Mouse (Mus musculus) gastrocnemius, postnatal 4 days (tissue): ENCODE measurements around the gene Vwa7. TPM values are rescaled to one million over a fixed set of nuclear protein-coding genes. Genes with fewer than 3 reads are reported as not detected.
"Not testable (repeated sequence)": the region's sequence is repeated elsewhere in the genome, so short reads cannot be mapped to it uniquely, and the experiment has no call there.

Source experiments
- DNase-seq, 2 experiments: peaks; one replicate each; pipeline ENCODE4 v3.0.0; 2021 to 2022; ENCODE audit warnings: low spot score in 2 of 2, mixed read lengths in 2 of 2
- long read RNA-seq, 2 experiments: library from polyadenylated mRNA; stranded (forward); transcript quantifications; one replicate each; pipeline ENCODE4 v2.0.0; 2021
- total RNA-seq, 2 experiments: library from RNA; stranded (reverse); gene quantifications; 2 replicates each; pipeline ENCODE4 v1.2.3; 2021

The Vwa7 gene
- 1 to 10 TPM in 1 of 2 experiments, under 1 TPM in 1; 0.96 to 1.2 TPM for total RNA-seq
- long read RNA-seq, experiment 1, partial matches to known transcripts, result 0 of 1 reads
- long read RNA-seq, experiment 1, other reads (novel, unspliced or antisense), result 1 of 1 reads
- long read RNA-seq, experiment 2, partial matches to known transcripts, result 1 of 2 reads
- long read RNA-seq, experiment 2, other reads (novel, unspliced or antisense), result 1 of 2 reads

DNA sequence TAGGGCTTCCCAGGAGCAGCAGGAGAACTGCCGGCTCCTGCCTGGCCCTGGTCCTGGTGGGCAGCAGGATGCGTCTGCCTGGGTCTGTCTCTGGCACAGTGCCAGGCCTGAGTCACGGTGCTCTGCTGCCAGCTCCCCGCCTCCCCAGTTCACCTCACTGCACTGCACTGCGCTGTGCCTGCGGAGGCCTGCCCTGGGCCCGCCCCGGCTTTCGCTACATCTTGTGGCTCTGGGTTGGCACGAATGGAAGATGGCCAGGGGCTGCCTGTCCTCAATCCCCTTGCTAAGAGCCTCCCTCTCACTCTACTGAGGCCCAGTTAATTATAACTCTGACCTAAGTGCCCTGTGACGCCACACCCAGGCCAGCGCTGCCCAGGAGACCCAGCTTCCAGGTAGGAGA is at the start of gene Vwa7:
Gene Vwa7 (plus strand): TSS at position 204 of the 400 bp plus-strand sequence.
- DNase-seq, result no peak

DNA sequence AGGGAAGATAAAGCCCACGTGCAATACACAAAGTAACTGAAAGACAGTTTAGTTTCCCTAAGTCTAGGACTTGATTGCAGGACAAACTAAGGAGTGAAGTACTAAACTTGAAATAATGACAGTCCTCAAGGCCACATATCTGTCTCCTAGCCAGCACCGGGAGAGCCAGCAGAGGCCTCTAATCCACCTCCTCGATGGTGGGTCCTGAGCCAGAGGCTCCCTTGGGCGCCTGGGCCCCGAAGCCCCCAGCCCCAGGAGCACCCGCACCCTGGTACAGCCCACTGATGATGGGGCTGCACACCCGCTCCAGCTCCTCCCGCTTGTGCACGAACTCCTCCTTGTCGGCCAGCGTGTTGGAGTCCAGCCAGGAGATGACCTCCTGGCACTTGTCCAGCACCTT is 46.6 kb upstream of the Vwa7 start, which contains the start of gene Gm20481:
Gene Gm20481 (plus strand): TSS at position 91 of the 400 bp plus-strand sequence.
- not testable (repeated sequence) for DNase-seq

DNA sequence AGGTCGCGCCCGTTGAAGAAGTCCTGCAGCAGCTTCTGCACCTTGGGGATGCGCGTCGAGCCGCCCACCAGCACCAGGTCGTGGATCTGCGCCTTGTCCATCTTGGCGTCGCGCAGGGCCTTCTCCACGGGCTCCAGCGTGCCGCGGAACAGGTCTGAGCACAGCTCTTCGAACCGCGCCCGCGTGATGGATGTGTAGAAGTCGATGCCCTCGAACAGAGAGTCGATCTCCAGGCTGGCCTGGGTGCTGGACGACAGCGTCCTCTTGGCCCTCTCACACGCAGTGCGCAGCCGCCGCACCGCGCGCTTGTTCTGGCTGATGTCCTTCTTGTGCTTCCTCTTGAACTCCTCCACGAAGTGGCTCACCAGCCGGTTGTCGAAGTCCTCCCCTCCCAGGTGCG is 45.5 kb upstream of the Vwa7 start:
- not testable (repeated sequence) for DNase-seq

DNA sequence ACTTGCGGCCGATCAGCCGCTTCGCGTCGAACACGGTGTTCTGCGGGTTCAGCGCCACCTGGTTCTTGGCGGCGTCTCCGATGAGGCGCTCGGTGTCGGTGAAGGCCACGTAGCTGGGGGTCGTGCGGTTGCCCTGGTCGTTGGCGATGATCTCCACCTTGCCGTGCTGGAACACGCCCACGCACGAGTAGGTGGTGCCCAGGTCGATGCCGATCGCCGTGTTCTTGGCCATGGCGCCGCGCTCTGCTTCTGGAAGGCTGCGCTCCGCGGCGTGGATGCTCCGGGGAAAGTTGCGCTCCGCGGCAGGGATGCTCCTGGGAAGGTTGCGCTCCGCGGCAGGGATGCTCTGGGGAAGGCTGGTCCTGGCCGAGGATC is 44.7 kb upstream of the Vwa7 start:
- DNase-seq, result not testable (repeated sequence)

DNA sequence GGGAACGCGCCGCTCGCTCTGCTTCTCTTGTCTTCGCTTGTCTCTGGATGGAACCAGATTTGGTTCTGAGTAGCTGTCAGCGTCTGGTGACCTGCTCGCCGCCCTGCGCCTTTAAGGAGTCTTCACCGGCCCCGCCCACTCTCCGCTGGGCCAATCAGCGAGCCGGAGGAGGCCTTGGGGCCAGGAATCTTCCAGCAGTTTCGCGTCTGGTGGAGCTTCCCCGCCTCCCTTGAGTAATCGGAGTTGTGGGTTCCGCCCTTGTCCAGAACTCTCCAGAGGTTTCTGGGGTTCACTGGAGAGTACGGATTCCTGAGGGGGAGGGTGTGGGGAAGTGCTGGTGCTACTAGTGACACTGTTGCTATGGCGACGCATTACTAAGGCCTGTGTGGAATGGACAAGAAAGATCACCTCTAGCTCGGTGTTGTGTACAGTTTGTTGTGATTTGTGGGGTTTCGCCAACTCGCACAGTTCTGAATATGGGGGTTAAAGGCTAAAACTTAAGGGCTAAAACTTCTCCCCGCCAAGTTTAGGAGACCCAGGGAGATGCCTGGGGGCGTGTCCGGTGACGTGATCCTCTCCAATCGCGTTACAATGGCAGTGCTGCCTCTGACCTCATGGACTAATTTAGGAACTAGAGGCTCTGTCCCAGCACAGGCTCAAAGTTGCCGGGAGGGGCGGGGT is 44.2 kb upstream of the Vwa7 start, which contains the start of the genes Hspa1a and Hspa1l:
Gene Hspa1a (minus strand): TSS at position 88 of the 681 bp plus-strand sequence.
Gene Hspa1l (plus strand): TSS at position 635 of the 681 bp plus-strand sequence.
- DNase-seq, result peak; percentile 30 to 64

DNA sequence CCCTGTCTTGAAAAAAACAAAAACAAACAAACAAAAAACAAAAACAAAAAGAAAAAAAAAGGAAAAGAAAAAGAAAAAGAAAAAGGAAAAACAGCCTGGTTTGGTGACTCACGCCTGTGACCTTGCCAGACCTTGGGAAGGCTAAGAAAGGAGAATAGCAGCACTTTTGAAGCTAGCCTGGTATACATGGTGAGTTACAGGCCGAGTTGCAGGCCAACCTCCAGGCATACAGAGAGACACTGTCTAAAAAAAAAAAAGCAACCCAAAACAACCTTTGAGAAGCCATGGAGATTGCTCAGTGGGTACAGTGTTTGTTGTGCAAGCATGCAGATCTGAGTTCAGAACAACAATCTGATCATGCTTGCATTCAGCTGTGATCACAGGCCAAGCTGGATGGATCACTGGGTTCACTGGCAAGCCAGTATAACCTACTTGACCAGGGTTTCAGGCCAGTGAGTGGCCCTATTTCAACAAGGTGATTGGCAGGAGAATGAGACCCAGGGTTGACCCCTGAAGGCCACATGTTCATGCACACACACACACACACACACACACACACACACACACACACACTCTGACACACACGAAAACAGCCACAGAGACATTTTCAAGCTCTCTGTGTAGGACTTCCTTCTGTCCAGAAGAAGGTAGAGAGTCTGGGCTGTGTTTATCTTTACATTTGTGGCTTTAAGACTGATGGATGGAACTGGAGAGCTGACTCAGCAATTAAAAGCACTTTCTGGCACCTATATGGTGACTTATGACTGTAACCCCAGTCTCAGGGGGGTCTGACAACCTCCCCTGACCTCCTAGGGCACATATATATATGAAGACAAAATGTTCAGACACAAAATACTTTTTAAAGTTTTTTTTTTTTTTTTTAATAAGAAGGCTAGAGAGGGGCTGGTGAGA is 40.5 kb upstream of the Vwa7 start:
- no peak for DNase-seq

DNA sequence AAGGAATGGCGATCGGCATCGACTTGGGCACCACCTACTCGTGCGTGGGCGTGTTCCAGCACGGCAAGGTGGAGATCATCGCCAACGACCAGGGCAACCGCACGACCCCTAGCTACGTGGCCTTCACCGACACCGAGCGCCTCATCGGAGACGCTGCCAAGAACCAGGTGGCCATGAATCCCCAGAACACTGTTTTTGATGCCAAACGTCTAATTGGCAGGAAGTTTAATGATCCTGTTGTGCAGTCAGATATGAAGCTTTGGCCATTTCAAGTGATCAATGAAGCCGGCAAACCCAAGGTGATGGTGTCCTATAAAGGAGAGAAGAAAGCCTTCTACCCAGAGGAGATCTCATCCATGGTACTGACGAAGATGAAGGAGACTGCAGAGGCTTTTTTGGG is 39.4 kb upstream of the Vwa7 start:
- DNase-seq, result no peak

DNA sequence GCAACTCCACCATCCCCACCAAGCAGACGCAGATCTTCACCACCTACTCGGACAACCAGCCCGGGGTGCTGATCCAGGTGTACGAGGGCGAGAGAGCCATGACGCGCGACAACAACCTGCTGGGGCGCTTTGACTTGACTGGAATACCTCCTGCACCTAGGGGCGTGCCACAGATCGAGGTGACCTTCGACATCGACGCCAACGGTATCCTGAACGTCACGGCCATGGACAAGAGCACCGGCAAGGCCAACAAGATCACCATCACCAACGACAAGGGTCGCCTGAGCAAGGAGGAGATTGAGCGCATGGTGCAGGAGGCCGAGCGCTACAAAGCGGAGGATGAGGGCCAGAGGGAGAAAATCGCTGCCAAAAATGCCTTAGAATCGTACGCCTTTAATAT is 38.1 kb upstream of the Vwa7 start:
- DNase-seq, result no peak

DNA sequence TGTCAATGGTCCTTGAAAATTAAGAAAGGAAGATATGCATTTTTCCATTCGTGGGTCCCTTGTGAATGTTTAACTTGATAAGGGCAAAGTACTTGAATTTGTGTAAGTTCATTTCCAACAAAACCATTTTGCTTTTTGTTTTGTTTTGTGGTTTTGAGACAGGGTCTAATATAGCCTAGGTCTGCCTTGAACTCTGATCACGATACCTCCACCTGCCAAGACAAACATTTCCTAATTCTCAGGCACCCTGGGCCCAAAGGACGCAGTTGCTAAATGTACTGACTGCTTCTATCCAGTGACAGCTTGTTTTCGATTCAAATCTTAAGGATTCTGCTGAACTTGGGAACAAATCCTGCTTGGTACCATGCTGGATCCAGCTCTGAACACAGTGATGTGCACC is 36.7 kb upstream of the Vwa7 start:
- DNase-seq, result no peak

DNA sequence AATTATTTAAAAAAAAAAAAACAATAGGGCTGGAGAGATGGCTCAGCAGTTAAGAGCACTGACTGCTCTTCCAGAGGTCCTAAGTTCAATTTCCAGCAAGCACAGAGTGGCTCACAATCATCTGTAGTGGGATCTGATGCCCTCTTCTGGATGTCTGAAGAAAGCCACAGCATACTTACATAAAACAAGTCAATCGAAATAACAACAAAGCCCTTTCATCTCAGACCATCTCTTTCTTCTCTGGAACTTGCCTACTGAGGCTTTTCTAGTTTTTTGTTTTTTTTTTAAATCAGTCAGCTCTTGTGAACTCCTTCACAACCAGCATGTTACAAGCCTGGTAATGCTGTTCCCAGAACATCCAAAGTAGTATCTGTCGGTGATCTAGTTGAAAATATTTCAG is 35.7 kb upstream of the Vwa7 start:
- DNase-seq, result no peak

DNA sequence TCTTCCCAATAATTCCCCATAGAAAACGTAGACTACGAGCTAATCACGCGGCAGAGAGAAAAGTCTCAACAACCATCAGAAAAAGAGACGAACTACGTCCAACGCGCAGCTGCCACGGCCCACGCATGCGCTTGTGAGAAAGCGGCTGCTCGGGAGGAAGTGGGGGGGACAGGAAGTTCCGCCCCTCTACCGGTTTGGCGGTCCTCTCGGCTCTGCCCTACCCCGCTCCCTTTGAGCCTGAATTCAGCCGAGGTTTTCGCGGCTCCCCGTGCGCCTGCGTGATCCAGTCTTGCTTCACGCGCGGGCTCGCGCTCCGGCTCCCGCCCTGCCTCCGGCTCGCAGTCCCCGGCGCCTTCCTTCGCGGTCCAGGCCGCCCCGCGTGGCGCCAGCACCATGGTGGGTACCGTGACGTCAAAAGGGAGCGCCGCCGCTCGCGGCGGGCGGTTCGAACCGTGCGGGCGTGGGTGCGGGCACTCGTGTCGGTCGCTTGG is 34.6 kb upstream of the Vwa7 start, which contains the start of gene Lsm2:
Gene Lsm2 (plus strand): TSS at position 173 of the 491 bp plus-strand sequence.
- DNase-seq, result peak; percentile 72 to 90

DNA sequence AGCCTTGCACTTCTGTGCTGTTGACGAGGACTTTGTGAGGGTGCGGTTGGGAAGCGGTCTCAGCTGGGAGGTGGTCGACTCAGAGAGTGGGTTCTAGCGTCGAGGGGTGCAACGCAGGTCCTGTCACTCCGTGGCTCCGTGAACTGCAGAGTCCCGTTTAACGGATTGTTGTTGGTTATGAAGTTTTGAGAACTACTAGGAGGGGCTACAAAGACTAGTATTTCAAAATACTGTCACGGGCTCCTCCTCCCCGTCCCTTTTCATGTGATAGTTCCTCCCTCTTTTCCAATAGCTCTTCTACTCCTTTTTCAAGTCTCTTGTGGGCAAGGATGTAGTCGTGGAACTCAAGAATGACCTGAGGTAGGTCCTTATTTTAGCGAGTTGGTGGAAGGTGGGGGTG is 34.1 kb upstream of the Vwa7 start:
- no peak for DNase-seq

DNA sequence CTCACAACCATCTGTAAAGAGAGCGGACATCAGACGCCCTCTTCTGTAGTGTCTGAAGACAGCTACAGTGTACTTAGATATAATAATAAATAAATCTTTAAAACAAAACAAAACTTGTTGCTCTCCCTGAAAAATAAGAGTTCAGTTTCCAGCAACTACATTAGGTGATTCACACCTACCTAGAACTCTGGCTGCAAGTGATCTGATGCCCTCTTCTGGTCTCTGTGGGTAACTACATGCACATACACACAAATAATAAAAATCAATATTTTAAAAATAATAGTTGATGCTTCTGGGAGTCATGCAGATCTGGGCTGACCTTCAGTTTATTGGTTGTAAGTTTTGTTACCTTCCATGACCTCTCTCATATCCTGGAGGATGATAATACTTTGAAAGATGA is 32.2 kb upstream of the Vwa7 start:
- no peak for DNase-seq

DNA sequence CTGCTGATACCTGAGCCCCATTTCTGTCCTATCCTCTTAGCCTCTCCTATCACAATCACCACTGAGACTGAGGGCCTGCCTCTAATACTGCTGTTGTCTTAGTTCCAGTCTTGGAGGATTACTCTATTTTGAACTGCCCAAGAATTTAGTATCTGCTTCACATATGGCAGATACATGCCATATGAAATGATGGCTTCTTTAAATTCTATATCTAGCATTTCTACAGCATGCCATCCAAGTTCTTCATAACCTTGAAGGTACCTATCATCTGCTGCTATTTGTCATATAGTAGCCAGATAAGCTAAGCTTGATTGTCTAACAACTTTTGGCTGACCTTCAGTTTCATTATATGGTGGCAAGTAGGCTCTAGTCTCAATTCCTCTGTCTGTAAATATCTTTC is 21.6 kb upstream of the Vwa7 start:
- no peak for DNase-seq

DNA sequence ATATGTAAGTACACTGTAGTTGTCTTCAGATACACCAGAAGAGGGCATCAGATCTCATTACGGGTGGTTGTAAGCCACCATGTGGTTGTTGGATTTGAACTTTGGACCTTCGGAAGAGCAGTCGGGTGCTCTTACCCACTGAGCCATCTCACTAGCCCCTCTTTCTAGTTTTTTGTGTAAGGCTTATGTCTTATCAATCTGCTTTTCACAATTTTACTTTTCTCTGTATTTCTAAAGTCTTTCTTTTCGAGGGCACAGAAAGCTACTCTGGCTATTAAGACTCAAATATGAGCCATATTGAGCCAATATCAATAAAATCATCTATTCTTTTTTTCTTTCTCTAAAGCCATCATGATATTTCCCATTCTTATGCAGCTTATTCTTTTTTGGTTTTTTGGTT is 21.2 kb upstream of the Vwa7 start:
- DNase-seq, result not testable (repeated sequence)

DNA sequence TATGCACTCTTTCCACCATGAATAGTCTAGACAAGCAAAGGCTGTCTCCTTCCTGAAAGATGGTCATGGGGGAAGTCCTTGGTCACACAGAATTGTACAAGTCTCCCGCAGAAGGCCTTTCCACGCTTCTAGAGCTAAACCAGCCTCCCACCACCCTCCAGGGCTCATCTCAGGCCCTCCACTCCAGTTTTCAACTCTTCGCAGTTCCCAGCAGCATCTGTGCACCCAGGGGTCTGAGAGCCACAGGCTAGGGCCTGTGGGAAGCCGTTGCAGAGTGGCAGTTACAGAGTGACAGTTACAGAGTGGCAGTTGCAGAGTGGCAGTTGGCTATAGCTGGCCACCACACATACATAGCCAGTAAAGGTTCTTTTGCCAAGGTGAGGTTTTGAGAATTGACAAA is 20.5 kb upstream of the Vwa7 start:
- not testable (repeated sequence) for DNase-seq

DNA sequence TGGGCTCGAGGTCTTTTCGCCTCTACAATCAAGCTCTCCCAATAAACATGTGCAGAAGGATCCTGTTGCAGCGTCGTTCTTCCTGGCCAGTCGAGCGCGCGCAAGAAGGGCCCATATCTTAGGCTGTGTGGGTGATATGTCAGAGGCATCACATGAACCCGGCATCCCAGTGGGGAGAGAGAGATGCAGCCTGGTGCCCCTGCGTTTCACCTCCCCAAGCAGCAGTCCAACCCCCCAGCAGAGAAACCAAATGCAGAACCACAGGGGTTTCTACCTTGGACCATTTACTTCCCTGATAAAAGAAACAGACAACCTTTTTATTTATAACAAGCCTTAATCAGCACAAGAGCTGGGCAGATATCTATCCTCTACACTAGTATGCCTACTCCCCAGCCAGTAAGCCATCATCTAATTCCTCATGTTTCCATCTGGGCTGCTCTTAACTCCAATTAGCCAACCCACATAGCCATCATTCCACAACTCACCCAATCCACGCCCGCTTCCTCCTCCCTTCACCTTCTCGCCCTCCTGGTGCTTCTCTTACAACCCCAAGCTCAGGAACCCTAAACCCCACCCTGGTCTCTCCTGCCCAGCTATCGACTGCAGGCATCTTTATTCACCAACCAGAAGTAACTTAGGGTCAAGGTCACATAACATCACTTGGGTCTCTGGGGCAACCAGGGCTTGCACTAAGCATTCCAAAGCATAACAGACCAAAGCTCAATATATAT is 19.8 kb upstream of the Vwa7 start:
- no peak for DNase-seq

DNA sequence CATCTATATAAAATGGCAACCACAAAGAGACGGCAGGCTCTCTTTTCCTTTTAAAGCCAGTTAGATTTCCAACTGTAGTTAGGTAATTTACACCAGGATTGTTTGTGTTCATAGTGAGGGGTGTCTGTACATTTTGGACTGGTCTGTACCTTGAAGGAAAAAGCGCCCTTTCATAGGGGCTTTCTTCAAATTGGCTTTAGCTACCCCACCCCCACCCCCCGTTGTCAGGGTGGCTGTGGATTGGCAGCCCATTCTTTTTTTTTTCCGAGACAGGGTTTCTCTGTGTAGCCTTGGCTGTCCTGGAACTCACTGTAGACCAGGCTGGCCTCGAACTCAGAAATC is 19.3 kb upstream of the Vwa7 start:
- DNase-seq, result no peak

DNA sequence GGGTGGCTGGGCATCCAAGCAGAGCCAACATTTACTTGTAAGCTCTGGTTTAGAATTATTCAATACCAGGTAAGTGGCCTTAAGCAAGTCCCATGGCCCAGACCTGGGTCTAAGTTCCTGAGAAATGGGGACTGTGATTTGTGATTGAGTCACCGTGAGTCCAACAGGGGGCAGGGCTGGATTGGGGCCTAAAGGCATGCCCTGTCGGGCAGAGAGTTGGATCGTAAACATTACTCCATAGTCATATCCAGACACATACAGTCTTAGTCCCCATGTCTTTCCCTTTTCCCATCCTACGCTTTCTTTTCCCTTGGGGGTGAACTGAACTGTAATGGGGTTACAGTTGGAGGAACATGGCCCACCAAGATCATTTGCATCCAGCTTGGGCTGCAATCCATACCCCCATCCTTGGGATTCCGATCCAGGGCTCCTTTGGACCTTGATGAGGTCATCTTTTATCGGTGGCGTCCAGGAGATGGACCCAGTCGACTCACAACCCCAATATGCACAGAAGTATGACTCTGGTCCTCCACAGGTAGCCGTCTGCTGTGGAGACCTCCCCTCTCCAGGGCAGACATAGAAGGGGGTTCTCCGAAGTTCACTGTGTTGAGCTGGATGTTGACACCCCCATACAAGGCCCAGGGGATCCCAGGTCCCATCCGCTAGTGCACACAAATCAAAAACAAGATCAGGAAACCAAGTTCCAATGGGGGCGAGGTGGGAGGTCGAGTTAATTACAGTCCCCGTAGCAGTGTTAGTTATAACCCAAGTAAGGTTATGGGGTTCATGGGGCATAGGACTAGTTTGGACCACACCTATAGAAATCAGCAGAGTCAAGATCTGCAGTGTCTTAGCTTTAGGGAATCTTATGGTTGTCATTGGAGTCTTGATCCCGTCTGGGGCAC is 17.6 kb upstream of the Vwa7 start:
- DNase-seq, result no peak
